Mouse (Mus musculus) gastrocnemius, postnatal 10 days (tissue): ENCODE data around the gene Rps2. TPM values are rescaled to one million over a fixed set of nuclear protein-coding genes. Genes with fewer than 3 reads are reported as not detected.
A peak's percentile ranks its signal among the peaks of the same experiment; 100 is the strongest.

Source experiments
- DNase-seq: peaks from one replicate; pipeline ENCODE4 v3.0.0; 2021; ENCODE audit warnings: mixed read lengths
- total RNA-seq, 2 experiments: library from RNA; stranded (reverse); gene quantifications; 2 replicates each; pipeline ENCODE4 v1.2.3; 2021

The Rps2 gene
- total RNA-seq, 2 experiments from 2014 or later = 732 to 736 TPM

- peak; percentile 46 for DNase-seq
These were observed 14.5 kb downstream of the Rps2 start for GRCm38 (mm10) chr17:24732233-24732935.

GRCm38 (mm10) chr17:24733434-24734050, 15.6 kb downstream of the Rps2 start:
- no peak for DNase-seq

GRCm38 (mm10) chr17:24734513-24734912, 16.6 kb downstream of the Rps2 start:
- no peak for DNase-seq

GRCm38 (mm10) chr17:24735446-24735845, 17.5 kb downstream of the Rps2 start:
- no peak for DNase-seq

- DNase-seq = peak; percentile 88
These were observed 18.6 kb downstream of the Rps2 start, which contains the start of gene Msrb1 for GRCm38 (mm10) chr17:24736330-24737051. TSS of gene Msrb1 (plus strand) at chr17:24736642.

GRCm38 (mm10) chr17:24737135-24737810, 19.4 kb downstream of the Rps2 start:
- DNase-seq = no peak

- no peak for DNase-seq
These were observed 20.3 kb downstream of the Rps2 start for GRCm38 (mm10) chr17:24738238-24738637.

GRCm38 (mm10) chr17:24739926-24740325, 22.0 kb downstream of the Rps2 start:
- DNase-seq = no peak

- no peak for DNase-seq
These were observed 24.4 kb downstream of the Rps2 start for GRCm38 (mm10) chr17:24742307-24742706.

GRCm38 (mm10) chr17:24743896-24744295, 26.0 kb downstream of the Rps2 start:
- no peak for DNase-seq

- DNase-seq = no peak
These were observed 26.5 kb downstream of the Rps2 start for GRCm38 (mm10) chr17:24744381-24744780.

- peak; percentile 80 for DNase-seq
These were observed 27.9 kb downstream of the Rps2 start for GRCm38 (mm10) chr17:24745526-24746497.

- no peak for DNase-seq
These were observed 29.1 kb downstream of the Rps2 start for GRCm38 (mm10) chr17:24746986-24747385.

- DNase-seq = no peak
These were observed 33.6 kb downstream of the Rps2 start for GRCm38 (mm10) chr17:24751528-24751927.

GRCm38 (mm10) chr17:24752415-24753394, 34.8 kb downstream of the Rps2 start, which contains the start of gene Hs3st6:
TSS of gene Hs3st6 (plus strand) at chr17:24752988.
- DNase-seq = no peak

GRCm38 (mm10) chr17:24757394-24757793, 39.5 kb downstream of the Rps2 start:
- DNase-seq = no peak

GRCm38 (mm10) chr17:24761121-24761520, 43.2 kb downstream of the Rps2 start:
- DNase-seq = no peak

- no peak for DNase-seq
These were observed 47.3 kb downstream of the Rps2 start for GRCm38 (mm10) chr17:24765016-24765905.
